Mouse (Mus musculus) ovary, postnatal 14 days (tissue): ENCODE data around the gene Uqcc1.
"Not testable (repeated sequence)": the region's sequence is repeated elsewhere in the genome, so short reads cannot be mapped to it uniquely, and the experiment has no call there.

Experiments
- DNase-seq: peaks from one replicate; pipeline ENCODE4 v3.0.0; 2022; ENCODE audit warnings: low spot score

Gene Uqcc1

DNA sequence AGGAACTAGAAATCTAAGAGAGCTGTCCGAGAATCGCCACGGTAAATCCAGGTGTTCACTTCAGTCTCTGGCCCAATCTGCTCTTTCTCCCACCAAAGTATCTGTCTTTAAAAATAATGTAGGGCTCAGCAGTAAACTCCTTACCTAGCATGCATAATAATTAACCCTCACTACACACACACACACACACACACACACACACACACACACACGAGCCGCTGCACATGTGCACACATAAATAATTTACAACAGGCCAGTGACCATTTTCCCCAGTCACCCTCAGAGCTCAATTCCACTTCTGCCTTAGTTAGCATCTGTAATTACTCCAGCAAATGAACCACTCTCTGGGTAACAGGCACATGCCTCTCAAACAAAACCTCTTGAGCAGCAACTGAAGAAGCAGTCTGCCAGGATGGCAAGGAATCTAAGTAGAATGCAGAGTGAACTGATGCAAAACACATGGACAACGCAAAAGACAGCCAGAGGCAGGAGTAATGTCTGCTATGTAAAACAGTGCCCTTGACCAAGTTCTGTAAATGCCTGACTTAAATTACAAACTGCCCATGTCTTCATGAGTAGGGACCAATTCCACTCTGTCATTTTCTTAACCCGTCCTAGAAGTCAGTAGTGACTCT, 1.3 kb downstream of the Uqcc1 start:
- DNase-seq, result no peak

DNA sequence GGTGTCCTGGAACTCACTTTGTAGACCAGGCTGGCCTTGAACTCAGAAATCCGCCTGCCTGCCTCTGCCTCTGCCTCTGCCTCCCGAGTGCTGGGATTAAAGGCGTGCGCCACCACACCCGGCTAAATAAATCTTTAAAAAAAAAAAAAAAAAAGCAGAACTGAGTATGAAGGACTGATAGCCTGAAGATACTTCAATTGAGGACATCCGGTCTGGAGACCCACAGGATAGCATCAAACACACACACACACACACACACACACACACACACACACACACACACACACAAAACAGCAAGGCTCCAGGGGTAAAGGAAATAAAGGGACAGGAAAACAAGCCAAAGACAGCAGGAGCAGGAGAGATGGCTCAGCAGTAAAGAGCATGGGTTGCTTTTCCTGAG, 4.9 kb downstream of the Uqcc1 start:
- not testable (repeated sequence) for DNase-seq

DNA sequence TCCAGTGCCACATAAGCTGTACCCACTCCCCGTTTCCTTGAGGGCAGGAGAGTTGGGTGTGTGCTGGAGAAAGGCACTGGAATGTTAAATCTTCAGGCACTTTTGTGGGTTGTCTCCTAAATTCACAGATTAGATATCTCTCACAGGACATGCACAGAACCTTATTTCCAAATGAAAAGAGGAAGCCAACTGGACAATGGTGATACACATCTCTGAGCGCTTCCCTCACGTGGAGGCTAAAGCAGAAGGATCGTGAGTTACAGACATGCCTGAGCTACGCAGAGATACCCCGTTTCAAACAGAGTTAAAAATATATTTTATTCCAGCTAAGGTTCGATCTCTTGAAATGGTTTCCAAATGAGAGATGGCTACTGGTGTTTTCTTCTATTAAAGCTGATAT, 7.0 kb downstream of the Uqcc1 start:
- DNase-seq, result no peak

DNA sequence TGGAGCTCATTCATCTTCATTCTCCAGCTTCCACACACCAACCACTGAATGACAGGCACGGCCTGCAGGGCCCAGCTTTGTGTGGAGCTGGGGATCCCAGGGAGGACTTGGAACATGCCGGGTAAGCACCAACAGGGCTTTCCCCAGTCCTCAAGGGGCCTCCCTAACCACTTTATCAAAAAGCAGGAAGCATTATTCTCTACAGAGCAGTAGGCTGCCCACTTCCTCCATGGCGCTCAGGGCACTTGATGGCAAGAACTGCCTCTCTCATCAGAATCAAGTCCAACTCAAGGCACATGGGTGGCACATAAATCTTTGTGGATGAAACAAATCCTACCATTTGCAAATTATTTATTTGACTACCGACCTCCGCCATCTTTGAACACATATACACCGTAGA, 15.4 kb downstream of the Uqcc1 start:
- DNase-seq, result no peak

DNA sequence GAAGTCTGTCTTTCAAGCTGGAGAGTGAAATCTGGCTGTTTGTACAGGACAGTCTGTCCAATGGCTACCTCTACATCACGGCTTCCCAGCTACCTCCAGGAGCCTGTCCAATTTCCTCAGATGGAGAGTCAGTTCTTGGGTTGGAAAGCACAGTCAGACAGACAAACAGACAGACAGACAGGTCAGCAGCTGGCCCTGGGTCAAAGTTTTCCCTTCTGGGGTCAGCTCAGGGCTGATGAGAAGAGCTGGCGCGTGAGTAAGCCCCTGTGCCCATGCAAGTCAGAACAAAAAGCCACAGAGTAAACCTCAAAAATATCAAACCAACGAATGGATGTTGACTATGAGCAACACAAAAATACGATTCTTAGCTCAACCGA, 26.5 kb downstream of the Uqcc1 start:
- DNase-seq, result no peak

DNA sequence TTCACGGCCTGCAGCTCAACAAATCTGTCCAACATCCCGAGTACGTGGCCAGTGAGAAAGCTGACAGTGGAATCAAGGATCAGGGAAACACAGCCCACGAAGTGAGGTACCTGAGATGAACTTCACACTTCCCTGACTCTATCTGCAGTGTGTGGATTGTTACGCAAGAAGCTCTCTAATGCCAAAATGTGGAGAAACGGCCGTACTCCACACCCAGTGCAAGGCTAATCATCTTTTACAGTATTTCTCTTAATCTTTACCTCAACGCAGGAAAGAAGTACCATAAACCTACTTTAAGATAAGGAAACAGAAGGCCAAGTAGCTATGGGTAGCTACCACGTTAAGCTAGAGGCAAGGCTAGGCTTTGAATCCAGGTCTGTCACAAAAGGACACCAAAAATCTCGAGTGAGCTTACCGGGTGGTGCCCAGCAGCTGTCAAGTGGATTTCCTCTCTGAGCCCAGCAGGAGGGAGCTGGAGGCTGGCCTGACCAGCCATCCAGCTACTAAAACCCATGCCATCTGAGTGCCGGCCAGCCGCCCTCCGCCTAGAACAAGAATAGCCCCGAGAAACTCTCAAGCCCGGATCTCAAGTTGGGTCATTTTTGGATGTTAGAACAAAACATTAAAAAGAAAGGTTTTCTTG, 27.0 kb downstream of the Uqcc1 start:
- no peak for DNase-seq

DNA sequence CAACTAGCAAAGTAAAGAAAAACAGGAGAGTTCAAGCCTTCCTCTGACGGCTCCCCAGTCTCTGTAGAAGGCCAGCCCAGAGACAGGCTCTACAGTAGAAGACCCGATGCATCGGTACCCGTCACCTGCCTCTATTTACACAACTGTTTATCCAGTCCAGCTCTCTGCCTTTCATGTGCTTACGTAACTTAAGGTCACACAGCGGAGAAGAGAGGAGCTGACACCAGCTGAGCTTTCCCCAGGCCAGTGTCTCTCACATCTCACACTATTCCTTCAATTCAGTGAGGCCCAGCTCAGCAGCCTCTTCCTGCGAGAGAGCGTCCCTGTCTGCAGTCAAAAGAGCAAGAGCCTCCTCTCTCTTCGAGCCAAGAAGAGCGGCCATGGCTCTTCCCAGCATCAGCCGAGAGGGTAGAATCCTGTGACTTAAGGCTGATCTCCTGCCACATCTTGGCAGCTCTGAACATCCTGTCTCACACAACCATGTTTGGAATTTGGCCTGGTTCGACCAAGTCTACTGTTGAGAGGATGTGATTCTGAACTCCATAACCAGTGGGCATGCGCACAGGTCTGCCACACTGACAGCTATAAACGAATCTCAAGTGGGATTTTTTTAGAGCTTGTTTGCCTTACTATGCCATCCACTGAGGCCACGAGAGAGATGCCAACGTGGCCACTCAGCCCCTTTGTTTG, 34.9 kb downstream of the Uqcc1 start:
- DNase-seq, result no peak

DNA sequence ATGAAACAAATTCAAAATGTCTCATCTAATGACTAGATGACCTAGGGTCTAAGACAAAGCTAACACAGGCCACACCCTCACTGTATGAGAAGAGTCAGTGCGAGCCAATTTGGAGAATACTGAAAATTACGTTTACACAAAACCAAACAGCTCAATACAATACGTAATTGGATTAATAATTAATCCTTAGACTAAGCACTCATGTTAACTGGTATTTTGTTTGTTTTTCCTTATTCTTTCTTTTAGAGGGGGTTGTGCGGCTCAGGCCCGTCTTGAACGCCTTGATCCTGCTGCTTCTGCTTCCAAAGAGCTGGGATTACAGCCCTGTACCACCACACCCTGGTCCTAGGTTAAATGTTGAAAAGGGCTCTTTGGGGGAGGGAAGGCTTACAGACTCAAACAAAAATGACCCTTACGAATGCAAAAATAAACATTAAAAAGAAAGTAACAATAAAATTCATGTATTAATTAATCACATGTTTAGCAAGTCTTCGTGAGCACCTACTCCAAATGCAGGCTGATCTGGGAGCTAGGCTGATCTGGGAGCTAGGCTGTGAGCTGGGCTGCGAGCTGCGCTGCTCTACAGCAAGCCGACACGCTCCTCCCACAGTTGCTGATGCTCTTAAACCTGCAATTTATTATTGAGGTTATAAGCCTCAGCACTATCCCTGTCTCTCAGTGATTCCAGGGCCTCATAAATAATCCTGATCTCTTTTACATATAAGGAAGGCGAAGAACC, 35.6 kb downstream of the Uqcc1 start:
- DNase-seq, result no peak

DNA sequence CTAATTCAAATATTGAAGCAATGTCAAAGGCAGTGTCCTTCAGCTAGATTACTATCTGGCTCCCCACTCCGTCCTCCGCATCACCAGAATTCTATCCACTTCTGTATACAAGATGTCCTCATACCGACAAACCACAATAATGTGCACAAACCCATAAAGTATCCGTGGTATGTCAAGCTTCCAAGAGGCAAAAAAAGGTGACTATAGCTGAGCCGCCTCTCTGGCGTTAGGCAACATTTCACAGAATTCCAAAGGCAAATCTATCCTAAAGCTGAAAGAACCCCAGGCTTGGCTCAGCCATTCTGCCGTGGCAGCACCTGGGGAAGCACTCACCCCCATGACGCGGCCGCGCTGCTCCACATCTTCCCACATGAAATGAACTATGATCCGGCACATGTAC, 43.3 kb downstream of the Uqcc1 start:
- no peak for DNase-seq

DNA sequence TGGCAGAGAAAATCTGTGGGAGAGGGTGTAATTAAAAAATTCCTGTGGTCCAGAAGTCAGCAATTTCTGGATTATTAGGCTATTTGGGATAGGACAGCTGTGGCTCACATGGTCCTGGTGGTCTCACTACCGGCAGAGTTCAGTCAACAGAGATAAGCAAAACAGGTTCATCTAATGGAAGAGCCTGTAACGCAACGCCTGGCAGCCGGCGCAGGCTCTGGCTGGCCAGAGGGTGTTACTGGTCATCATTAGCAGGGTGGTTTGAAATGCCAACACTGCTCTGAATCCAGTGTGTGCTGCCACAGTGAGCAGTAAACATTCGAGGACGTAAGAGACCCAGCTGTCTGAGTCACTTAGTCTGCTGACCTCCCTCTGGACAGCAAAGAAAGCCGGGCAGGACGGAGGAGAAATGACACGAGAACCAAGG, 44.8 kb downstream of the Uqcc1 start:
- no peak for DNase-seq

DNA sequence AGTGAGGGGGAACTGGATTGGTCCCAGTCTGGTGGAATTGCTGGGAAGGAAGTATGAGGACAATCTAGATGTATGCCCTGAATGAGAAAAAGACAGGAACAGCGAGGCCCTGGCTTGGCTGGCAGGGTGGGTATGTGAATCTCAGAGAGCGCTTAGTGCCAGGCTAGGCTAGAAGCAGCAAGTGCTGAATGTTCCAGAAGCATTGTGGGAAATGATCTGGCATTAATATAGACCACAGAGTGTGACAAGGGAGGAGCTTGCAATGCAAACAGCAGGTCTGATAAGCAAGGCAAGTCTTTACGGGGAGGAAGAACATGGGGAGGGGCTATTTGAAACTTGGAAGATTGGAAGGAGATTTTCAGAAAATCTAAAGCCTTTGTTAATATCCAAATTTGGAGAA, 48.0 kb downstream of the Uqcc1 start:
- no peak for DNase-seq

DNA sequence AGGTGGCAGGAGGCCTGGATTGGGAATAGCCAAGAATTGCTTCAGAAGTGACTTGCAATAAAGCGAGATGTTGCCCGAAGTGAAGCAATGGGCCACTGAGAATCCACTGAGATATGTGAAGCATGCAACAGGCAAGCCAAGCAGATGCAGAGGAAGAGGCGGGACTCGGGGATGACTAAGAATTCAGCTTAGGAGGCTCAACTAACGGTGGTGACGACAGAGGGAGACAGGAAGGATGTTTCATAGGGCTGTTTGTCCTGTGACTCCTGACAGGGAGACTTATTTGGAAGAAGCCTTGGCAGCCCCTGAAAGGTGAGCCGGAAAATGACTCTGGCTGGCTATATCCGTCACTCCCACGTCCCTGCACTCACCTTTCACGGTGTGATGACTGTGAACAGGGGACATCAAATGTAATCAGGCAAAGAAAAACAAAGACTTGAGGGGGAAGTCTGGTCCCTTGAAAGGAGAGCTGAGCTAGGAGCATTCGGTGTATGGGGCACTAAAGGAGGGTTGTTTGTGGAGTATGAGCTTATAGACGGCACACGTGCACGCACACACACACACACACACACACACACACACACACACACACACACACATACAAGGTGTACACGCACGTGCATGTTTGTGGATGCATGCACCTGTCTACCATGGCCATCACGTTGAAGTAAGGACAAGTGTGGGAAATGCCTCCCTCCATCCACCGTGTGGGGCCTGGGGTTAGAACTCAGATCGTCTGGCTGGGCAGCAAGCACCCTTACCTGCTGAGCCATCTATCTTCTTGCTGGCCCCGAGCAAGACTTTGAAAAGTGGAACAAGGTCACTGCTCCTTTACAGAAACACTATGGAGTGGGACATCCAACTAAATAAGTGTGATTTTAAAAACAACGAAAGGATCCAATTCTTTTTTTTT, 50.9 kb downstream of the Uqcc1 start:
- no peak for DNase-seq

DNA sequence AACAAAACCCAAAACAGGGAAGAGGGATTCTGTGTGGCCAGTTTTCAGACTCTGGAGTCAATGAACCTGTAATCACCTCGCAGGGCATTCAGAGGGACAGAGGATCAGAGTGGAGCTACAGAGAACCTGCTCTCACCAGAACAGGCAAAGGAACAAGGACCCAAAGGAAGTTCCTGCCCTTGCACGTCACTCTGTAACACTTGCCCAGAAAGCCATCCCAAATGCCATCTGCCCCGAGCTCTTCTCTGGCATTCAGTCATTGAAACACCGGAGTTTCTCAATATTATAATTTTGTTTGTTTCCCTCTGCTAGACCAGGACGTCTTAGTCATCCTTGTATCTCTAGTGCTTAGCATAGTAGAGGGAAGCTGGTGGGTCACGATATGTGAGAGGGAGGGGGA, 56.5 kb downstream of the Uqcc1 start:
- DNase-seq, result no peak

DNA sequence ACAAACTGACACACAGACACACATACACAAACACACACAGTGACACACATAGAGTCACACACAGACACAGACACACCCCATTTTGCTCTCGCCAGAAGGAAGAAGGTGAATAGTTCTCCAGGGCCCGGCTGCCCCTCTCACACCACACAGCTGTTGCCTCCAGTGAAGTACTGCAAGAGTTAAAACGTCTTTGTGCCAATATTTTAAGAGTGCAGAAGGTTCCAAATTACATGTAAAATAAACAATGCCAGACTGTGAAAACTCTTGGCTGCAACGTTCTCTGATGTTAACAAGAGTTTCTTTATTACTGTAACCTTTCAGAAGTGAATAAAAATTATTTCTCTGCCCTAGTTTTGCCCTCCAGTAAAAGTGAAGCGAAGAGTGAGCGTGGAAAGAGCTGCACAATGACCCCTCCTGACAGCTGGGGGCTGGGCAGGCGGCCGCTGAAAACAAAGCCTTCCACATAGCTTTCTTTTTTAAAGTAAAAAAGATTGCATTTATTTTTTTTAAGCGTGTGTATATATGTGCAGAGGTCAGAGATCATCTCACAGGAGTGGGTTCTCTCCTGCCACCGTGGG, 57.1 kb downstream of the Uqcc1 start:
- no peak for DNase-seq

DNA sequence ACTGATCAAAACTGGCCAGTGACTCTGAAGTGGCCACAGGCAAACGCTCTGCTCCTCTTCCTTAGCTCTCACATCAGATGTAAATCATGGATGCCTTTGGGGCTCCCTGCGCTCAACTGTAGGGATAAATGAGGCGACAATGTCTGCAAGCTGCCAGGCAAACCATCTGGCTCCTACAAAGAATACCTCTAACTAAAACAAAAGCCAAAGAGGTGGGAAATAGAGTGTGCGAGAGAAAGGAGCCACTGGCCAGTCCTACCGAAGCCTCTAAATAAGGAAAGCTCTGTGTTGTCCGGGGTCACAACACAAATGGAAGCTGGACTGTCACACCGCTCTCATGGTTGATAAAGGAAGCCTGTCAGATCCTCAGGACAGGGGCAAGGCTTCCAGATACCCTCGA, 57.6 kb downstream of the Uqcc1 start:
- no peak for DNase-seq

DNA sequence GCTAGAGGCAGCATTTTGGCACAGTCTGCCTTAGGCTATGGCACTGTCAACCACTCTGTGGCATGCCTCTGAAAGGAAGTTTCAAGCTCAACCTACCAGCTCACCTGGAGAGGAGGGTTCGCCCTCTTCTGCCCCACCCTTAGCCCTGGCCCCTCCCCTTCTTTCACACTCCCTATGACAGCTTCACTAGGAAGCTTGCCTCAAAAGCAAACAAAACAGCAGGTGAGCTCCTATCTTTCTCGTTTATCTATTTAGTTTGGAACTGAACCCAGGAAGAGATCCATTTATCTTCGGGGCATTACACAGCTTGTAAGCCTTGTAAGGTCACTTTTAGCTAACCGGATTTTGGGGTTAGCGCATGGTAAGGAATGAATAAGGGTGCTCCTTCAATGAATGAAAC, 60.3 kb downstream of the Uqcc1 start:
- DNase-seq, result no peak

DNA sequence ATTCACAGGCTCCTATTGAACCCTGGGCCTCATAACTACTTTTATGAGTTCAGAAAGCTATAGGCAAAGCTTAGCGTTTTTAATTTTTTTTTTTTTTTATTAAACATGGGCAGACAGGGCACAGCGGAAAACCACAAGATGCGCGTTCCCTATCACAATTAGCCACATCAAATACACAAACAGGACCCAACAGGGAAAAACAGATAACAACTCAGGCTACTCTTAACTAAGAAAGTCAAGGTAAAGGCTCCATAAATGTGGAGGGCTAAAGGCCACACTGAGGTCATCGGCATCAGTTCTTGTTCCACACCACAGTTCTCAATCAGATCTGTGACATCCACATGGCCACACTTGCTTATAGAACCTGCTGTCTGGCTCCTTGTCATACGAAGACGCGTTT, 61.8 kb downstream of the Uqcc1 start:
- no peak for DNase-seq

DNA sequence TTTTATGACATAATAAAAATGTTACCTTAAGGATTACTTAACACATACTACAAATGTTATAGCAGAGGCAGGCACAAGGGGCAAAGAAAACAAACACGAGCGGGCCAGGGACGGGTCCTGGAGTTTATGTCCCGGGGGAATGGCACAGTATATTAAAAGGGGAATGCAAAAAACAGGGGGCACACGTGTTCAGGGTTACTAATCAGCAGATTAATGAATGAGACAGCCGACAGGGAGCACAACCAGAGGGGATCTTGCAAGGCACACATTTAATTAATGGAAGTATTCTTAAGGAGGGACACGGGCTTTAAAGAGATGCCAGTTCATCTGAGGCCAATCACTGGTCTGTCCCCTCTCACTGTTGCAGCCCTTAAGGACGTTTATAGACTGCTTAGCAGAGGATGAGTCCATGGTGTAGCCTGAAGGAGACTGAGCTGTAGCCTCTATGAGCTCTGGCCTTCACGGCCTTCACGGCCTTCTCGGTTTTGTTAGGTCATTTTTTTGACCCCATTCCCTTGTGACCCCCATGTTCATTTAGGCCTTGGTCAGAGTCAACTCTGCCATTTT, 66.7 kb downstream of the Uqcc1 start:
- no peak for DNase-seq

DNA sequence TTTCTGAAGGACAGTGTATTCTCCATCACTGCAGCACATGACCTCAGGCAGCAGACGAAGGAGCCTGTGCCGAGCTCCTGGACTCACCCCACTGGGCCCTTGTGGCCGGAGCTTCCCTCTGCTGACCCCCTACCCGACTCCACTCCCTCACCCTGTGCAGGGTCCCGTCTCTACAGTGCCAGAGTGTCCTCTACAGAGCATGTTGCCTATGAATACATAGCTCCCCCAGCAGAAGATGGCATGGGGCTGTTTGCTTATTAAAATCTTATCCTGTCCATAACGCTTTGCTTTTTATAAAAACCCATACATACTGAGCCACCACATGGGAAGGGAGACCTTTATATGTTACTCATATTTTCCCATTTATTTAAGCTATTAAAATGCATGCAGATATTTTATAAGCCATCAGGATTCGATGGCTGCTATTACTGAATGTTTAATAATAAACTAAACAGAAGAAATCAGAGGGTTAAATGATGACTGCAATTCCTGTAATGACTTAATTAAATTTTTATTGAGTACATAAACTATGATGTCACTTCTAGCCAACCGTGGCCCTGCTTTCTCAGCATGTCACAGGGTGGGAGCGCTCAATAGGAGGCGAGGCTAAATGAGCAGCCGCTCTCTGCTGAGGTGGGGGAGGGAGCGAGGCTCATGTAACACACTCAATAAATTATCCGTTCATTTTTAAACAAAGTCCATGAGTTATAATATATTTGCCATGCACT, 67.4 kb downstream of the Uqcc1 start:
- DNase-seq, result no peak

DNA sequence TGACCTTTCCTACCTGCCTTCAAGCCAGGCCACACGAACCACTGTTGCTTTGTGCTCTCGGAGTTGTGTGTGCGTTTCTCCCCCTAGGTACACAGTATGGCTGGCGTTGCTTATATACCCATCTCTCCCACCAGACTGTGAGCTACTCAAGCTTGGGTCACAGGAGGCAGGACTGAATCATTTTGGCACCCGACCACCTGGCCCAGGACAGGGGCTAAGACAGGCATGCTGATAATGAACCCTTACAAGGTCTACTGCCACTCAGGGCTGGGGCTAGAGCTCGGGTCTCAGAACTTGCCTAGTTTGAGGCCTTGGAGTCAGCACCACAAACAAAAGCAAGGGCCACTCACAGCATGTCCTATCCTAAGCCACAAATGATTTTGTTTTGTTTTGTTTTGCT, 68.5 kb downstream of the Uqcc1 start:
- no peak for DNase-seq

DNA sequence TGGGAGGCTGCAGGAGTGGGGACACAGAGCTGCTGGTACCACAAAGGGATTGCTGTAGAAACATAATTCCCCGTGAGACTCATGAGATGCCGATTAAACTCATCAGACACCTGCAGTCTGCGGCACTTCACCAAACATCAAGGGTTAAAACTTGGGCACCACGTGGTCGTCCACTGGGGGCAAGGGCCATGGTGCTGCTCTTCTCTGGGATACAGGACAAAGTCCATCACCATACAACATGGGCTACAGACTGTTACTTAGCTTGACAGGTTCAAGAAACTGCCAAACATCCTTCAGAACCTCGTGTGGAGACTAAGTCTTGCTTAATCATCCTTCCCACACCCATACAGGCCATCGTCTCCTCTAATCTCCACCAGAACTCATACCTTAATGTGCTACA, 70.0 kb downstream of the Uqcc1 start:
- DNase-seq, result no peak
